Mouse (Mus musculus) layer of hippocampus, adult 18-20 months (tissue): ENCODE measurements around the gene Dctn5. TPM values are rescaled to one million over a fixed set of nuclear protein-coding genes. Genes with fewer than 3 reads are reported as not detected.
"Not testable (repeated sequence)": the region's sequence is repeated elsewhere in the genome, so short reads cannot be mapped to it uniquely, and the experiment has no call there.

Experiments used
- DNase-seq, 2 experiments: peaks; one replicate each; pipeline ENCODE4 v3.0.0; 2022; ENCODE audit warnings: low spot score in 2 of 2
- long read RNA-seq: library from polyadenylated mRNA; stranded (forward); transcript quantifications from one replicate; pipeline ENCODE4 v2.0.0, GENCODE M21; 2021
- total RNA-seq, 2 experiments: library from RNA; stranded (reverse); gene quantifications; 2 replicates each; pipeline ENCODE4 v1.2.3; 2021

The Dctn5 gene
- total RNA-seq: 100 to 1,000 TPM; 104 TPM
- long read RNA-seq, transcript Dctn5-201 (6 exons, 1,532 nt): major isoform, 48 of 117 reads
- long read RNA-seq, partial matches to known transcripts: 2 of 117 reads
- long read RNA-seq, other reads (novel, unspliced or antisense): 63 of 117 reads

- DNase-seq: peak; percentile 97 to 99
Measured at GRCm38 (mm10) chr7:122132497-122133337, at the start of gene Dctn5, which contains the start of gene Palb2. TSS of gene Dctn5 (plus strand) at chr7:122133041. TSS of gene Palb2 (minus strand) at chr7:122132985.

GRCm38 (mm10) chr7:122087195-122087982, 45.5 kb upstream of the Dctn5 start:
- DNase-seq: no peak

- no peak for DNase-seq
Measured at GRCm38 (mm10) chr7:122094564-122095330, 38.1 kb upstream of the Dctn5 start.

- DNase-seq: no peak
Measured at GRCm38 (mm10) chr7:122098009-122098408, 34.8 kb upstream of the Dctn5 start.

- DNase-seq: peak in 1 of 2 experiments; percentile 48
Measured at GRCm38 (mm10) chr7:122099222-122099621, 33.6 kb upstream of the Dctn5 start.

GRCm38 (mm10) chr7:122101014-122101746, 31.7 kb upstream of the Dctn5 start:
- not testable (repeated sequence) for DNase-seq

- DNase-seq: peak; percentile 86 to 92
Measured at GRCm38 (mm10) chr7:122101747-122102244, 31.0 kb upstream of the Dctn5 start, which contains the start of gene Ndufab1. TSS of gene Ndufab1 (minus strand) at chr7:122101886.

GRCm38 (mm10) chr7:122108206-122108605, 24.6 kb upstream of the Dctn5 start:
- no peak for DNase-seq

GRCm38 (mm10) chr7:122123518-122123917, 9.3 kb upstream of the Dctn5 start:
- DNase-seq: no peak

GRCm38 (mm10) chr7:122125636-122126035, 7.2 kb upstream of the Dctn5 start:
- no peak for DNase-seq

GRCm38 (mm10) chr7:122126946-122127345, 5.9 kb upstream of the Dctn5 start:
- no peak for DNase-seq

GRCm38 (mm10) chr7:122131834-122132233, 1.0 kb upstream of the Dctn5 start:
- no peak for DNase-seq

- no peak for DNase-seq
Measured at GRCm38 (mm10) chr7:122133338-122133625, 441 bp downstream of the Dctn5 start.

- DNase-seq: no peak
Measured at GRCm38 (mm10) chr7:122135070-122135469, 2.2 kb downstream of the Dctn5 start.

- DNase-seq: no peak
Measured at GRCm38 (mm10) chr7:122137071-122137470, 4.2 kb downstream of the Dctn5 start.

- DNase-seq: no peak
Measured at GRCm38 (mm10) chr7:122138190-122138589, 5.3 kb downstream of the Dctn5 start.

GRCm38 (mm10) chr7:122140991-122141390, 8.2 kb downstream of the Dctn5 start:
- DNase-seq: no peak

GRCm38 (mm10) chr7:122152473-122152872, 19.6 kb downstream of the Dctn5 start:
- DNase-seq: no peak

GRCm38 (mm10) chr7:122158488-122158887, 25.6 kb downstream of the Dctn5 start:
- no peak for DNase-seq
